Mouse (Mus musculus) spleen, postnatal 4 days (tissue): ENCODE results near the gene Mlxip.

Source experiments
- DNase-seq, 2 experiments: peaks; one replicate each; pipeline ENCODE4 v3.0.0; 2022; ENCODE audit warnings: low spot score in 2 of 2

The Mlxip gene

GRCm38 (mm10) chr5:123394303-123394956 lies at the start of gene Mlxip:
Gene Mlxip (plus strand): TSS chr5:123394798.
- peak; percentile 87 to 92 for DNase-seq

GRCm38 (mm10) chr5:123344963-123345852 lies 49.4 kb upstream of the Mlxip start:
- DNase-seq = peak; percentile 47 to 84

GRCm38 (mm10) chr5:123345853-123346654 lies 48.5 kb upstream of the Mlxip start:
- peak; percentile 60 to 77 for DNase-seq

- no peak for DNase-seq
Observed at GRCm38 (mm10) chr5:123346701-123347270, 47.8 kb upstream of the Mlxip start.

GRCm38 (mm10) chr5:123347985-123348384 lies 46.6 kb upstream of the Mlxip start:
- DNase-seq = no peak

GRCm38 (mm10) chr5:123350386-123350785 lies 44.2 kb upstream of the Mlxip start:
- DNase-seq = peak in 1 of 2 experiments; percentile 46

GRCm38 (mm10) chr5:123355918-123356317 lies 38.7 kb upstream of the Mlxip start:
- DNase-seq = no peak

GRCm38 (mm10) chr5:123357253-123357652 lies 37.3 kb upstream of the Mlxip start:
- DNase-seq = no peak

GRCm38 (mm10) chr5:123359431-123359830 lies 35.2 kb upstream of the Mlxip start:
- no peak for DNase-seq

GRCm38 (mm10) chr5:123362911-123363310 lies 31.7 kb upstream of the Mlxip start:
- DNase-seq = no peak

GRCm38 (mm10) chr5:123364302-123364971 lies 30.2 kb upstream of the Mlxip start:
- DNase-seq = no peak

- no peak for DNase-seq
Observed at GRCm38 (mm10) chr5:123368869-123369488, 25.6 kb upstream of the Mlxip start.

GRCm38 (mm10) chr5:123370049-123370448 lies 24.5 kb upstream of the Mlxip start:
- no peak for DNase-seq

- DNase-seq = no peak
Observed at GRCm38 (mm10) chr5:123375262-123375661, 19.3 kb upstream of the Mlxip start.

GRCm38 (mm10) chr5:123375793-123376452 lies 18.7 kb upstream of the Mlxip start:
- DNase-seq = no peak

- DNase-seq = no peak
Observed at GRCm38 (mm10) chr5:123376569-123376968, 18.0 kb upstream of the Mlxip start.

- DNase-seq = peak; percentile 77 to 91
Observed at GRCm38 (mm10) chr5:123377120-123377955, 17.3 kb upstream of the Mlxip start.

GRCm38 (mm10) chr5:123378712-123379111 lies 15.9 kb upstream of the Mlxip start:
- no peak for DNase-seq

GRCm38 (mm10) chr5:123379504-123379931 lies 15.1 kb upstream of the Mlxip start:
- no peak for DNase-seq
